Mouse (Mus musculus): ENCODE results near the gene Zbtb32. TPM values are rescaled to one million over a fixed set of nuclear protein-coding genes. Genes with fewer than 3 reads are reported as not detected.

Zbtb32 gene
- total and polyA plus RNA-seq, 3 experiments: 173 to 183 (median 178) TPM

DNA sequence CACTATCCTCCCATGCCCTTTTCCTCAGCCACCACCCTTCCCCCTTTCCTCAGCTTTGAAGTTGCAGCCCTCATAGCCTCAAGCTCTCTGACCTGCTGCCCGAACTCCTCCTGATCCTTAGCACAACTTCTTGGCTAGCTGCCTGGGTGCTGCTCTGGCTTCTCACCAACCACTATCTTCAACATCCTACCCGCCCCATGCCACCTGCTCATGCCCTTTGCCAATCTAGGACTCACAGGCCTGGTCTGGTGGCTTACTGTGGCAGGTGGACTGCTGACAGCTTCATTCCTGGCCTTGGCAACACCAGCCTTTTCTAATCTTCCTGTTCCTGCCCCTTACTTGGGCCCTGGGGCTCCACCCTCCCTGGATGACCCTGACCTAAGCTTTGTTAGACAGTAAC is 25.7 kb downstream of the Zbtb32 start:
- Histone ChIP-seq H3K9me3 (replicated peaks; ENCODE audit: low read length) (no peaks in the 10 kb centered on the region), H3K36me3 (replicated peaks in 1 of 2; ENCODE audit: control insufficient read depth in 1 of 2, insufficient read depth in 1 of 2, low read length in 1 of 2) (peaks cover 93 to 100% of the 10 kb centered on the region in 2 experiments), H3K27ac (ENCODE audit: insufficient read depth, low read depth) (no peak overlapping the region), H3K79me2 (replicated peaks; ENCODE audit: control insufficient read depth, extremely low read depth, insufficient read depth, poor library complexity, severe bottlenecking) (no peaks in the 10 kb centered on the region), H3K4me1 (ENCODE audit: control insufficient read depth in 1 of 2, insufficient read depth in 2 of 2) (no peaks in the 10 kb centered on the region), H3K9ac (ENCODE audit: insufficient read depth, low read depth) (no peak overlapping the region), H3K27me3 (replicated peaks) (no peaks in the 10 kb centered on the region), H3K4me2 (ENCODE audit: insufficient read depth, low read depth, poor library complexity, severe bottlenecking) (no peak overlapping the region), H3K4me3 (replicated peaks in 1 of 3; ENCODE audit: low read depth in 2 of 3, low read length in 2 of 3, poor library complexity in 1 of 3) (no peak overlapping the region)
- DNase-seq (ENCODE audit: extremely low read depth): no peak
- TF ChIP-seq ETS1 (conservative IDR thresholded peaks at IDR 0.05; ENCODE audit: low read depth, low read length): no peak
- TF ChIP-seq RCOR1 (conservative IDR thresholded peaks at IDR 0.05; ENCODE audit: low read depth, low read length): no peak
- no peak for TF ChIP-seq MEF2A (IDR thresholded peaks at IDR 0.05; ENCODE audit: borderline replicate concordance, low read depth, low read length)
- TF ChIP-seq RAD21 (IDR thresholded peaks at IDR 0.05; ENCODE audit: low read depth, low read length): no peak
- no peak for TF ChIP-seq POLR2A (IDR thresholded peaks at IDR 0.05; ENCODE audit: low read depth, low read length)
- dilution Hi-C loops (cut with MboI; ENCODE audit: extremely low pct_ligation_motif_present, extremely low pct_unique_long_range_greater_than_20kb, low sequenced_read_pairs) (no loop called here), in situ Hi-C loops (cut with MboI; ENCODE audit: low pct_ligation_motif_present, low pct_unique_long_range_greater_than_20kb, low sequenced_read_pairs) (no loop called here)

- Histone ChIP-seq H3K4me2 (ENCODE audit: insufficient read depth, low read depth, poor library complexity, severe bottlenecking) (no peak overlapping the region), H3K27ac (ENCODE audit: insufficient read depth, low read depth) (no peak overlapping the region), H3K27me3 (replicated peaks) (no peaks in the 10 kb centered on the region), H3K4me3 (replicated peaks in 1 of 3; ENCODE audit: low read depth in 2 of 3, low read length in 2 of 3, poor library complexity in 1 of 3) (no peak overlapping the region), H3K9me3 (replicated peaks; ENCODE audit: low read length) (no peaks in the 10 kb centered on the region), H3K4me1 (ENCODE audit: control insufficient read depth in 1 of 2, insufficient read depth in 2 of 2) (no peaks in the 10 kb centered on the region), H3K36me3 (replicated peaks in 1 of 2; ENCODE audit: control insufficient read depth in 1 of 2, insufficient read depth in 1 of 2, low read length in 1 of 2) (peaks cover 90 to 98% of the 10 kb centered on the region in 2 experiments), H3K79me2 (replicated peaks; ENCODE audit: control insufficient read depth, extremely low read depth, insufficient read depth, poor library complexity, severe bottlenecking) (no peaks in the 10 kb centered on the region), H3K9ac (ENCODE audit: insufficient read depth, low read depth) (no peak overlapping the region)
- dilution Hi-C loops (cut with MboI; ENCODE audit: extremely low pct_ligation_motif_present, extremely low pct_unique_long_range_greater_than_20kb, low sequenced_read_pairs): no loop called here
- TF ChIP-seq SIN3A (IDR thresholded peaks at IDR 0.05; ENCODE audit: low read length) (no peak), NELFE (IDR thresholded peaks at IDR 0.05; ENCODE audit: low read depth, low read length) (no peak), ZKSCAN1 (IDR thresholded peaks at IDR 0.05; ENCODE audit: borderline replicate concordance, low read depth, low read length) (no peak), GABPA (IDR thresholded peaks at IDR 0.05; ENCODE audit: insufficient replicate concordance, low read depth, low read length) (no peak), MAFK (IDR thresholded peaks at IDR 0.05; ENCODE audit: insufficient replicate concordance, low read length) (no peak), BHLHE40 (IDR thresholded peaks at IDR 0.05; ENCODE audit: low read depth, low read length) (no peak), EP300 (IDR thresholded peaks at IDR 0.05; ENCODE audit: low read length) (no peak), CHD2 (IDR thresholded peaks at IDR 0.05; ENCODE audit: low read length) (no peak), E2F4 (IDR thresholded peaks at IDR 0.05; ENCODE audit: insufficient replicate concordance, low read depth, low read length) (no peak)
- DNase-seq (ENCODE audit: extremely low read depth): no peak
- in situ Hi-C loops (cut with MboI; ENCODE audit: low pct_ligation_motif_present, low pct_unique_long_range_greater_than_20kb, low sequenced_read_pairs): no loop called here
Measured at GRCm38 (mm10) chr7:30572389-30572788, 26.3 kb downstream of the Zbtb32 start.

GRCm38 (mm10) chr7:30567555-30567954 is 31.2 kb downstream of the Zbtb32 start:
- in situ Hi-C loops (cut with MboI; ENCODE audit: low pct_ligation_motif_present, low pct_unique_long_range_greater_than_20kb, low sequenced_read_pairs) (no loop called here), dilution Hi-C loops (cut with MboI; ENCODE audit: extremely low pct_ligation_motif_present, extremely low pct_unique_long_range_greater_than_20kb, low sequenced_read_pairs) (no loop called here)
- no peak for TF ChIP-seq ETS1 (conservative IDR thresholded peaks at IDR 0.05; ENCODE audit: low read depth, low read length)
- peak; percentile 68; the same call in 1 of the 2 replicates for TF ChIP-seq POLR2AphosphoS2 (IDR thresholded peaks at IDR 0.05; ENCODE audit: low read depth, low read length)
- Histone ChIP-seq H3K9ac (ENCODE audit: insufficient read depth, low read depth) (no peak overlapping the region), H3K79me2 (replicated peaks; ENCODE audit: control insufficient read depth, extremely low read depth, insufficient read depth, poor library complexity, severe bottlenecking) (peaks cover under 1% of the 10 kb centered on the region), H3K9me3 (replicated peaks; ENCODE audit: low read length) (no peaks in the 10 kb centered on the region), H3K36me3 (replicated peaks in 1 of 2; ENCODE audit: control insufficient read depth in 1 of 2, insufficient read depth in 1 of 2, low read length in 1 of 2) (peaks cover 63 to 85% of the 10 kb centered on the region in 2 experiments), H3K4me3 (replicated peaks in 1 of 3; ENCODE audit: low read depth in 2 of 3, low read length in 2 of 3, poor library complexity in 1 of 3) (no peak overlapping the region), H3K4me2 (ENCODE audit: insufficient read depth, low read depth, poor library complexity, severe bottlenecking) (no peak overlapping the region), H3K27ac (ENCODE audit: insufficient read depth, low read depth) (no peak overlapping the region), H3K4me1 (ENCODE audit: control insufficient read depth in 1 of 2, insufficient read depth in 2 of 2) (peaks cover 7 to 11% of the 10 kb centered on the region in 2 experiments; a peak in 3 of 4 replicates), H3K27me3 (replicated peaks) (no peaks in the 10 kb centered on the region)
- DNase-seq (ENCODE audit: extremely low read depth): no peak

Measured in CH12.LX (cell line).